Mouse (Mus musculus) granulocyte monocyte progenitor cell, adult 5-6 weeks (primary cell): ENCODE data around the gene Syde1. TPM values are rescaled to one million over a fixed set of nuclear protein-coding genes. Genes with fewer than 3 reads are reported as not detected.
A peak's percentile ranks its signal among the peaks of the same experiment; 100 is the strongest.
"Not testable (repeated sequence)": the region's sequence is repeated elsewhere in the genome, so short reads cannot be mapped to it uniquely, and the experiment has no call there.

Experiments used
- ATAC-seq: replicated peaks from 2 replicates; pipeline ENCODE4 v1.8.0; 2016; ENCODE audit warnings: mild to moderate bottlenecking, moderate TSS enrichment, inconsistent platforms; ENCODE audit not compliant: poor library complexity, severe bottlenecking
- total RNA-seq, 2 experiments: library from RNA; stranded (forward) in 1 of 2; stranded (reverse) in 1 of 2; fragments of 200-712, 200-1000 nt in 1 of 2; fragments of >200 nt in 1 of 2; fragmentation: Nextera tagmentation in 1 of 2; gene quantifications; 2 replicates each; pipeline ENCODE4 v1.2.3; 2014 to 2017

Syde1 gene
- 0.21 and 2.4 TPM in 2 replicates for total RNA-seq (2014; fragmentation: Nextera tagmentation)
- 0.43 and 0.67 TPM in 2 replicates for total RNA-seq (2017)

- ATAC-seq = peak; percentile 60
Measured at GRCm38 (mm10) chr10:78591406-78592328, at the start of gene Syde1. Gene Syde1, minus strand, starts transcription at chr10:78591964.

GRCm38 (mm10) chr10:78632311-78632710 is 40.5 kb upstream of the Syde1 start:
- ATAC-seq = peak; percentile 69; the same call in 1 of the 2 replicates

GRCm38 (mm10) chr10:78630194-78630593 is 38.4 kb upstream of the Syde1 start:
- no peak for ATAC-seq

- ATAC-seq = not testable (repeated sequence)
Measured at GRCm38 (mm10) chr10:78623143-78623542, 31.4 kb upstream of the Syde1 start.

- no peak for ATAC-seq
Measured at GRCm38 (mm10) chr10:78617974-78618373, 26.2 kb upstream of the Syde1 start, which contains the start of gene Olfr1357. Gene Olfr1357, minus strand, starts transcription at chr10:78618074.

GRCm38 (mm10) chr10:78607602-78608001 is 15.8 kb upstream of the Syde1 start:
- ATAC-seq = no peak

- ATAC-seq = 0 out of 2 replicates have a peak, but pooled peaks have one; percentile 42
Measured at GRCm38 (mm10) chr10:78605080-78605479, 13.3 kb upstream of the Syde1 start.

GRCm38 (mm10) chr10:78599865-78600264 is 8.1 kb upstream of the Syde1 start:
- peak; percentile 68 for ATAC-seq

- ATAC-seq = no peak
Measured at GRCm38 (mm10) chr10:78594566-78594965, 2.8 kb upstream of the Syde1 start.

- no peak for ATAC-seq
Measured at GRCm38 (mm10) chr10:78594157-78594556, 2.4 kb upstream of the Syde1 start.

- ATAC-seq = no peak
Measured at GRCm38 (mm10) chr10:78593736-78594135, 2.0 kb upstream of the Syde1 start.

- no peak for ATAC-seq
Measured at GRCm38 (mm10) chr10:78592856-78593379, 1.2 kb upstream of the Syde1 start.

- peak; percentile 34; the same call in 1 of the 2 replicates for ATAC-seq
Measured at GRCm38 (mm10) chr10:78590744-78591143, 1.0 kb downstream of the Syde1 start.

GRCm38 (mm10) chr10:78589901-78590300 is 1.9 kb downstream of the Syde1 start:
- ATAC-seq = no peak

- ATAC-seq = no peak
Measured at GRCm38 (mm10) chr10:78589291-78589690, 2.5 kb downstream of the Syde1 start.

- no peak for ATAC-seq
Measured at GRCm38 (mm10) chr10:78586026-78586425, 5.7 kb downstream of the Syde1 start.

GRCm38 (mm10) chr10:78585606-78586005 is 6.2 kb downstream of the Syde1 start:
- ATAC-seq = no peak

- no peak for ATAC-seq
Measured at GRCm38 (mm10) chr10:78584996-78585395, 6.8 kb downstream of the Syde1 start.

- ATAC-seq = no peak
Measured at GRCm38 (mm10) chr10:78583939-78584338, 7.8 kb downstream of the Syde1 start.

GRCm38 (mm10) chr10:78583347-78583746 is 8.4 kb downstream of the Syde1 start:
- ATAC-seq = no peak

- ATAC-seq = no peak
Measured at GRCm38 (mm10) chr10:78581121-78581520, 10.6 kb downstream of the Syde1 start.
